Mouse (Mus musculus) adrenal gland, adult 2 months (tissue): ENCODE results near the gene Sez6l. TPM values are rescaled to one million over a fixed set of nuclear protein-coding genes. Genes with fewer than 3 reads are reported as not detected.

Experiments
- DNase-seq: peaks from one replicate; pipeline ENCODE4 v3.0.0; 2021
- polyA plus RNA-seq: library from polyadenylated mRNA; depleted of rRNA; stranded (reverse); fragments of >200 nt; gene quantifications from 2 replicates; pipeline ENCODE4 v1.2.3, GENCODE M21; 2012
- total RNA-seq, 2 experiments: library from RNA; stranded (reverse); gene quantifications; 2 replicates each; pipeline ENCODE4 v1.2.3; 2021

Gene Sez6l
- total and polyA plus RNA-seq, 3 experiments = 5.1 to 8.9 (median 7.0) TPM

GRCm38 (mm10) chr5:112498921-112499917 is 77.8 kb downstream of the Sez6l start:
- DNase-seq = no peak

GRCm38 (mm10) chr5:112496753-112497369 is 80.1 kb downstream of the Sez6l start:
- DNase-seq = no peak

DNA sequence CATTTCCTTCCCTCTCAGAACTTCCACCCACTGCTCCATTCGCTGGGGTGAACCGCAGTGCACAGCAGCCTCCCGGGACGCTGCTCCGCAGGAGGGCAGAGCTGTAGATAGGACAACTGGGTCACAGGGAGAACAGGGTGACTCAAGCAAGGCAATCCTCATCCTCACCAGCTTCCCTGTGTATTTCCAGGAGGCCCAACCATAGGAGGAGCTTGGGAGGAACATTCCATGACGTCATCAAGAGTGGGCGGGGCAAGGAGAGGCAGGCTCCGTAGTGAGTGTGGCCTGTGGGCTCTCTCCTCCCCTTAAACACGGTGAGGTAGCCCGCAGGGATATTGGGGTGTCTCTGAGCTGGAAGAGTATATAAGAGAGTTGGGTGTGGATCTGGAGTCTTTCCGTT is 83.5 kb downstream of the Sez6l start:
- DNase-seq = peak; percentile 18

DNA sequence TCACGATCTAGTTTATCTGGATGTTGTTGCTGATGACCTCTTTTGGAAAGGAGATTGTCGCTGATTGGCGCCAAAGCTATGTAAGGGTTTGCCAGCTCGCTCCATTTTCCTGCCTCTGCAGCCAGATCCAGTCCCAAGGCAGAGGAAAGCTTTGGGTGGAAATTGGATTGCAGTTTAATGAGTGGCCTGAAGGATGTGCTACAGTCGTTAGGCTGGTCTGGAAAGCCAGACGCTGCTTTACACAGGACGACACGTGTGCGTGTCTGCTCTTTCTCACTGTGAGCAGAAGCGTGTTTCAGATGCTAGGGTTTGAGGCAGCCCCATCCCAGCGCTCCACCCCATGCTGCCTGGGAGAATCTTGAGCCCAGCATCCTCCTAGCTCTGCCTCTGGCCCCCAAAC is 85.5 kb downstream of the Sez6l start:
- no peak for DNase-seq

GRCm38 (mm10) chr5:112488101-112488776 is 88.7 kb downstream of the Sez6l start:
- no peak for DNase-seq

DNA sequence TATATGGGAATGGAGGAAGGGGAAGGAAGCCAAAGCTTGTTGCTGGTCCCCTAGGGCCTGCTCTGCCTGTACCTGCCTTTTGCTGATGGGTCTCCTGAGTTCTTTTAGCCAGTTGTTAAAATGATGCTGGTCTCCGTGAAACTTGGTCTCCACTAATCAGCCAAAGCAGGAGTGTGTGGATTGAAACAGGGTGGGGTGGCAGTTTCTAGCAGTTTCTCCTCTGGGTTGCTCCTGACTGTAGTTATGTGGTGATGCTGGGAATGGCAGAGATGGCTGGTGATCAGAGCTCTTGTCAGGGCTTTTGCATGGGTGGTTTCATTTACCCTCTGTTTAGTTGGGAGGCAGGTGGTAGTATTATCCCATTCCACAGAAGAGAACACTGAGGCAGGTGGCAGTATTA is 89.5 kb downstream of the Sez6l start:
- no peak for DNase-seq

GRCm38 (mm10) chr5:112486415-112486814 is 90.6 kb downstream of the Sez6l start:
- DNase-seq = peak; percentile 54

- no peak for DNase-seq
Observed at GRCm38 (mm10) chr5:112484924-112485715, 91.9 kb downstream of the Sez6l start.

GRCm38 (mm10) chr5:112483030-112483429 is 94.0 kb downstream of the Sez6l start:
- DNase-seq = no peak

GRCm38 (mm10) chr5:112482551-112482950 is 94.4 kb downstream of the Sez6l start:
- DNase-seq = no peak

- DNase-seq = no peak
Observed at GRCm38 (mm10) chr5:112481946-112482410, 95.0 kb downstream of the Sez6l start.

DNA sequence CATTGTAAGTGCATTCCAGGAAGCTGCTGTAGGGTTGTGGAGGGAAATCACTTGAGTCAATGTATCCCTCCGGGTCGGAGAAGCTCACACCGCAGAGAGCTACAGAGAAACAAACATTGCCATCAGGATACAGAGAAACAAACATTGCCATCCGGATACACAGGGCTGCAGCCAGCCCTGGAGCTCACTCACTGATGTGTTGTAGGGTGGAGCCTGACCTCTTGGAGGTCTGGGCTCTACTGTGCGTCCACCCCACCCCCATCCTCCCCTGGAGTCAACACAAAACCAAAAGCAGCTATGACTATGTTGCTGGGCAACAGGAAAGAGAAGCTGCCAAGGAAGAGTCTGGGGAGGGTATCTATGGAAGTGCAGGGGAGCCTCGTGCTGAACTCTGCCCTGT is 103.5 kb downstream of the Sez6l start:
- no peak for DNase-seq

DNA sequence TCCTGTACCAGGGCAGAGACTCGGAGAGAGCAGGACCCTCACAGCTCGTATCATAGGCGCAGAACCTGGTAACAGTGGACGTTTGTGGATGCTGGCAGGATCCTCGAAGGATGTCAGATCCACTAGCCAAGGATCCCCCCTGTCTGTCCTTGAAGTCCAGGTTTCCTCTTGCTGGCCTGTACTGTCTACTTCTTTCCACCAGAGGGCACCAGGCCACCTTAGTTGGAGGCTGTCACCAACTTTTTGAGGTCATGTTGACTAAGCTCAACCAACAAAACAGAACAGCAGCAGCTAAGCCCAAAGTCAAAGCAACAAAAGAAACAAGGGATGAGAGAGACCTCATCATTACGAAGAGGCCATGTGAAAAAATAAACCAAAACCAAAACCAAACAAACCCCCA is 106.8 kb downstream of the Sez6l start:
- peak; percentile 50 for DNase-seq

- no peak for DNase-seq
Observed at GRCm38 (mm10) chr5:112468986-112469581, 107.9 kb downstream of the Sez6l start.

- peak; percentile 34 for DNase-seq
Observed at GRCm38 (mm10) chr5:112466331-112466730, 110.7 kb downstream of the Sez6l start.

DNA sequence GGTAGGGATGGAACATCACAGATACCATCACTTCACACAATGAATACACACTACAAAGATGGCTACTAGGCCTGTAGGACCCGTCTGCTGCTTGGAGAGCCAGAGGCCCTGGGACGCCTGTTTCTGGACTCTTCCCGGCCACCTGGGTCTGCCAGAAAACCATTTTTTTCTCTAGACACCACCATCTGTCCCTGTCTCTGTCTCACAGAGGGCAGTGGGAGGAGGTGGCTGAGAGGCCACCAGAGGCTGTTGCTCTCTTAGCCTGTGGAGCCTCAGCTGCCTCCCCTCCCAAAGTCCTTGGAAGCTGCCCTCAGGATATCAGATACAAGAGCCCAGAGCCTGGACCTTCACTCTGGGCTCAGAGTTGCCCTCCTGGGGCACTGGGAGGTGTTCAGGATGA is 117.1 kb downstream of the Sez6l start:
- no peak for DNase-seq

DNA sequence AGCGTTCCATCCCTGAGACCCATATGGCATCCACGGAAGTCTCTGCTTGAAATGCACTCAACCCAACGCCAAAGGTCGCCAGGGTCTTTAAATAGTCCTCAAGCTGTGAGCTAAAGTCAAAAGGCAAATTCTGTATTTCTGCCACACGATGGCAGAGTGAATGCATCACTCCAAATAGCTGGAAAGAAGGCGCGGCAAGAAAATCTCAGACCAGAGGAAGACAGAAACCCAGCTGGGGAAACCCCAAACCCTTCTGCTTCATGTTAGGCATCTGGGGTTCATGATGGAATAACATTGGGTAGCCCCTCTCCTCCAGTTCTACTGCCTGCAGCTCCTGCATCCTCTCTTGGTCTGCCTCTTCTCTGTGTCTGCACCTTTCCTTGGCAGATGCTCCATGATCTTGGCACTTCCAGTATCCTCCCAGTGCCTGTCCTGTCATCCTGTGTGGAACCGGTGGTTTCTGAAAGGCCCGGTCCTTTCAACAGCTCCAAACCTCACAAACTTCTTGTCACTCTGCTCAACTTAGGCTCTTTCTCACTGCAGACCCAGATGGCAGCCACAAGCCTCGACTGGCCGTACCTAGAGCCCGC is 121.9 kb downstream of the Sez6l start:
- DNase-seq = no peak

- no peak for DNase-seq
Observed at GRCm38 (mm10) chr5:112453088-112453487, 123.9 kb downstream of the Sez6l start.

- DNase-seq = no peak
Observed at GRCm38 (mm10) chr5:112448747-112449440, 128.1 kb downstream of the Sez6l start, which contains the start of gene Gm6588. Gene Gm6588, plus strand, starts transcription at chr5:112449426.

DNA sequence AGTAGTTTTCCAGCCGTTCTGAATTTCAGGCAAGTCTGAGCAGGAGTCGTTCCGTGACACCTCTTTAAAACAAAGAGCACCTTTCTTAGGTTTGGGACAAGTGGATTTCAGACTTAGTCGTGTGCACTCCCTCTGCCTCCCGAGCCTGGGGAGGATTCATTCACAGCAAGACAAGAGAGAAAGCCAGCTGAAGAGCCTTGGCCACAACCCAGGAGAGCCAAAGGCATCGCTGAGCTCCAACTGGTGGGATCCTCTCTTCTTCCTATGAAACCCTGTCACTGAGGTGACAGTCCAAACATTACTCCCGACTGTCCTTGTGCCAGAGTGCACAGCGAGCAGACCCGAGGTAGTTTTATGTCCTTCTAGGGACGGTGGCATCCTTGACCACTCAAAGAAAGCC is 138.4 kb downstream of the Sez6l start:
- DNase-seq = no peak
